Mouse (Mus musculus): ENCODE results near the gene Ldlrad3.

DNA sequence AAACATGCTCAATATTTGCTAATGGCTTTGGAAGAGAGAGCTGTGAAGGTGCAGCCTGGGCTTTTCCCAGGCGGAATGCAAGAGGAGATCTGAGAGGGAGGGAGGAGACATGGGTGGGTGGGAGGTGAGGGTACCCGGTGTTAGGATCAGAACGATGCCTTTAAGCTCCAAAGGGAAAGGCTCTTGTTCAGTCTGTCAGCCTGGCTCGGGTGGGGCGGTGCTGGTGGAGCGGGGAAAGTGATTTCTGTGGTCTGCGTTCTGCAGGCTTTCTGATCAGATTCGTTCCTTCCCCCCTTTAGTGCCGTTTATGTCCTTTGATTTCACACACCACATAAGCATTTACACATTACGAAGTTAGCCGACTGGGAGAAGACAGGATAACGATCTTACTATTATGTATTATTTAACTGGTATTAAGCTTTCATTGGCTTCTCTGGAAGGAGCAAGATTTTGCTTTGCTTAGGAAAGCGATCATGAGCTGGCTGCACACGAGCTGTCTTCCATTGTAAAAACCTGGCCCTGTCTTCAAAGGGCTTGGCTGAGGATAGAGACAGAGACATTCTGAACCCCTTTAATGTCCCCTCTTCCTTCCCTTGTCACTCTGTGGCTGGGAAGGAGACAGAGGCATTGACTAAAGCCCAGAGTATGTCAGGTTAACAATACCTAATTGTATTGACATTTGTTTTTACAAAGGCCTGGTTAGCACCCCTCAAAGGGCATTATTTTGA lies 19.7 kb upstream of the Ldlrad3 start:
- TF ChIP-seq TAL1 (IDR thresholded peaks at IDR 0.05; ENCODE audit: low read length): no peak
- no peak for TF ChIP-seq ELF1 (IDR thresholded peaks at IDR 0.05; ENCODE audit: low read depth, low read length)
- TF ChIP-seq CTCF (IDR thresholded peaks at IDR 0.05 in 2 of 3, conservative IDR thresholded peaks at IDR 0.05 in 1 of 3; ENCODE audit: control insufficient read depth in 1 of 3, insufficient read depth in 1 of 3, low read depth in 2 of 3, low read length in 3 of 3, poor library complexity in 1 of 3, severe bottlenecking in 1 of 3): no peak
- TF ChIP-seq MYC (IDR thresholded peaks at IDR 0.05; ENCODE audit: low read depth, low read length): no peak
- TF ChIP-seq POLR2AphosphoS2 (IDR thresholded peaks at IDR 0.05; ENCODE audit: low read length): no peak
- TF ChIP-seq GATA1 (IDR thresholded peaks at IDR 0.05; ENCODE audit: low read depth, low read length): no peak
- TF ChIP-seq NRF1 (IDR thresholded peaks at IDR 0.05; ENCODE audit: insufficient read depth, low read depth, low read length, poor library complexity, severe bottlenecking): no peak
- no peak for TF ChIP-seq E2F4 (IDR thresholded peaks at IDR 0.05; ENCODE audit: borderline replicate concordance, low read depth, low read length)
- TF ChIP-seq BHLHE40 (IDR thresholded peaks at IDR 0.05; ENCODE audit: borderline replicate concordance, low read depth, low read length): no peak
- no peak for TF ChIP-seq CHD2 (IDR thresholded peaks at IDR 0.05; ENCODE audit: low read length)
- TF ChIP-seq MAFK (IDR thresholded peaks at IDR 0.05; ENCODE audit: borderline replicate concordance, low read depth, low read length): no peak
- no peak for TF ChIP-seq ZNF384 (IDR thresholded peaks at IDR 0.05; ENCODE audit: low read depth, low read length)
- no peak for TF ChIP-seq USF1 (IDR thresholded peaks at IDR 0.05; ENCODE audit: low read depth, low read length)
- TF ChIP-seq ZMIZ1 (IDR thresholded peaks at IDR 0.05; ENCODE audit: low read depth, low read length): no peak
